Mouse (Mus musculus): ENCODE measurements around the gene Mtfmt. TPM values are rescaled to one million over a fixed set of nuclear protein-coding genes. Genes with fewer than 3 reads are reported as not detected.
A peak's percentile ranks its signal among the peaks of the same experiment; 100 is the strongest.

Mtfmt gene
- polyA plus RNA-seq (2015; fragmentation: Nextera tagmentation; extraction: Ambion mirVana): 18.8 and 21.9 TPM in 2 replicates

DNA sequence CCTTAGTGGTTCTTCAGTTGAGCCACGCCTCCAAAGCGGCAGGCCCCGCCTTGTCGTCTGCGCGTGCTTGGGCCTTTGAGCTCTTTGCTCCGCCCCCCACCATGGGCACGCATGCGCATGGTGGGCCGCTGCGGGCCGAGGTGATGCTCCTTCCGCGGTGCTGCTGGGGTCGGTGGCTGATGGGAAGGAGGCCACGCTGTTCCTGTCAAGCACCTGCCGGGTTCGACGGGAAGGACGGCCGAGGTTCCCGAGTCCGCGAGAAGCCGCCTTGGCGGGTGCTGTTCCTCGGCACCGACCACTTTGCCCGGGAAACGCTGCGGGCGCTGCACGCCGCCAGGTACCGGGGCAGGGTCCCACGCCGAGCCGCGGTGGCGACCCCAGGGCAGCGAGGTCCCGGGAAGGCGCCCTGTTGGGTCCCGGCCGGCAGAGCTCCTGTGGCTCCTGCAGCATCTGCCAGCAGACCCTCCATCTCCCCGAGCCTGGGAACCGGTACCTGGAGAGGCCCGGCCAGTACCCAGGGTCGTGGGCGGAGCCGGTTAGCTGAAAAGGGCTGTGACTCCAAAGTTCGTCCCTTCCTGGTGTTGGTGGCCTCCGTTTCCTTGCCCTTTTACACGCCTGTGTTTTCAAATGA, at the start of gene Mtfmt:
Gene Mtfmt (plus strand): TSS at position 112 of the 631 bp plus-strand sequence.
- peak within 1 kb of the TSS; percentile 88 for H3K9ac ChIP-seq (ENCODE audit: low read length)

DNA sequence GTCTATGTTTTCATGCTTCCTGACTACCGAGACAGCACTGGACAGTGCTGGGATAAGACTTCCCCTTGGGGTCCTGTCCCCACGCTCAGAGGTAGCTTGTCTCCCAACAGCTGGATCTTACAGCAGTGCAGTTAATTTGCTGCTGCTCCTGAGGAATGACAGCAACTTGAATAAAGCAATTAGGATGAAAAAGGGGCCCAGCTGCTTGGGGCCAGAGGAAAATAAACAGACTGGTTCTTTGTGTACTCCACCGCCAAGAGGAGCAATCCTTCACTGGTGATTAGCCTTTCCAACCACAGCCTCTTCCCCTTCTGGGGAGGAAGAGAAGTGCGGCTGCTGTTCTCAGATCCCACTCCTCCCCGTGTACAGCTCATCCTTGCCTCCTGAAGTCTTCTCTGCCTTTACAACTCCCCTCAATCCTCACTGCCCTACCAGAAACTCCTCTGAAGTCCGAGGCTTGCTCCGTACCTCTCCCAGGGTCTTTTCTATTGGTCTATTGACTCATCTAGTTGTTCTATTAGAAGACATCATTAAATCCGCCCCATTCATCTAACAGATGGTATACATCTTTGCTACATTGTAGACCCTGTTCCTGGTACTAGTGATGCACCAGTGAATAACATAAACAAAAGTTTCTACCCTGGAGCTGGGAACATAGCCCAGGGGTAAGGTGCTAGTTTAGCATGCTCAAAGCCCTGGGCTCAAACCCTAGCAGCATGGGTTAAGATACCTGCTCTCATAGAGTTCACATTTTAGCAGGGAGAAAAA, 49.0 kb upstream of the Mtfmt start:
- H3K27me3 ChIP-seq (ENCODE audit: control insufficient read depth, insufficient read depth, low read length): peaks cover 27% of the 10 kb centered on the region
- no peaks in the 10 kb centered on the region for H3K36me3 ChIP-seq (ENCODE audit: control insufficient read depth, insufficient read depth, low read length)
- H3K9ac ChIP-seq (ENCODE audit: low read length): no peak overlapping the region
- H3K4me3 ChIP-seq (replicated peaks; ENCODE audit: low read length): no peak overlapping the region
- no peak overlapping the region for H3K4me2 ChIP-seq (ENCODE audit: low read depth, low read length)
- ATAC-seq (ENCODE audit: insufficient read depth, low FRiP score): peak; percentile 54; the same call in 1 of the 2 replicates
- H3K27ac ChIP-seq (ENCODE audit: low read length): peak overlapping the region; percentile 35; the same call in 1 of the 2 replicates
- WGBS: 19% methylated on average over 8 of the region's 8 CpGs
- no peaks in the 10 kb centered on the region for H3K9me3 ChIP-seq (replicated peaks; ENCODE audit: control insufficient read depth, low read length)
- H3K4me1 ChIP-seq (ENCODE audit: control insufficient read depth, insufficient read depth, low read length): peaks cover 14% of the 10 kb centered on the region

More for the DNA sequence above, at the start of gene Mtfmt:
- Histone ChIP-seq H3K9me3 (replicated peaks; ENCODE audit: control insufficient read depth, low read length) (no peaks in the 10 kb centered on the region), H3K36me3 (ENCODE audit: control insufficient read depth, insufficient read depth, low read length) (peaks cover 5% of the 10 kb centered on the region; the same call in 1 of the 2 replicates), H3K27ac (ENCODE audit: low read length) (no peak within 1 kb of the TSS), H3K27me3 (ENCODE audit: control insufficient read depth, insufficient read depth, low read length) (no peaks in the 10 kb centered on the region), H3K4me1 (ENCODE audit: control insufficient read depth, insufficient read depth, low read length) (peaks cover 4% of the 10 kb centered on the region), H3K4me3 (replicated peaks; ENCODE audit: low read length) (peak within 1 kb of the TSS; percentile 97), H3K4me2 (ENCODE audit: low read depth, low read length) (peak within 1 kb of the TSS; percentile 64)
- WGBS: under 1% methylated on average over 54 of the region's 54 CpGs
- peak; percentile 93 for ATAC-seq (ENCODE audit: insufficient read depth, low FRiP score)

DNA sequence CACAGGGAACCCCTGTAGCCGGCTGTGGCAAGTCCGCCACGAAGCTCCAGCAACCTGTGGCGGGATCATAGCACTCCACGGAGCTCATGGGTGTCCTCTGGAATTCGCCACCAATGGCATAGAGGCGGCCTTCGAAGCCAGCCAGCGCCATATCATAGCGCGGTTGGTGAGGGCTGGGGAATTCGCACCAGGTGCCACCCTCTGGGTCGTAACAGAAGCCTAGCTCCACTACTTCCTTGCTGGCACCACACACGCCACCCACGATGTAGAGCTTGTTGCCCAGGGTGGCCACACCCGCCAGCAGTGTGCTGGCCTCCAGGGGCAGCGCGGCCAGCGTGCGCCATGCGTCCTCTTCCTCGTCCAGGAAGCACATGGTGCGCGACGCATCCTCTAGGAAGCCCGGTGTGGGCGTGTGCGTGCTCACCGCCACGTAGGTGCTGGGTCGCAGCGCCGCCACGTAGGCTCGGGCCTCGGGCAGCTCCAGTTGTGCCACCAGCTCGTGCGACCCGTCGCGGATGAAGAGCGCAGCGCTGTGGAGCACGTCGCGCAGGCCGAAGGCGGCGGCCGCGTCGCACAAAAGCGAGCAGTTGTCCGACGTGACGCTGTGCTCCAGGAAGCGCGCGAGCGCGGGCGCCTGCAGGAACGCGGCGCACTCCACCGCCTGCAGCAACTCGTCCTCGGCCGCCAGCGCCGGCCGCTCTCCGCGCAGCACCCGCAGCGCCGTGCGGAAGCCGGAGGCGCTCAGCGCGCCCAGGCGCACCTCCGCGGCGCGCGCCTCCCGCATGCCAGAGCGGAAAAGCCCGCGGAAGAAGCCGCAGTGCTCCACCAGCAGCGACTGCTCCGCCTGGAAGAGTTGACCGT, 44.6 kb upstream of the Mtfmt start:
- H3K4me3 ChIP-seq (replicated peaks; ENCODE audit: low read length): peak overlapping the region; percentile 50
- H3K27me3 ChIP-seq (ENCODE audit: control insufficient read depth, insufficient read depth, low read length): peaks cover 40% of the 10 kb centered on the region
- peak overlapping the region; percentile 70 for H3K9ac ChIP-seq (ENCODE audit: low read length)
- no peak overlapping the region for H3K27ac ChIP-seq (ENCODE audit: low read length)
- H3K4me2 ChIP-seq (ENCODE audit: low read depth, low read length): peak overlapping the region; percentile 65
- H3K36me3 ChIP-seq (ENCODE audit: control insufficient read depth, insufficient read depth, low read length): no peaks in the 10 kb centered on the region
- WGBS: 14% methylated on average over 96 of the region's 96 CpGs
- H3K9me3 ChIP-seq (replicated peaks; ENCODE audit: control insufficient read depth, low read length): no peaks in the 10 kb centered on the region
- ATAC-seq (ENCODE audit: insufficient read depth, low FRiP score): peak; percentile 20; the same call in 1 of the 2 replicates
- H3K4me1 ChIP-seq (ENCODE audit: control insufficient read depth, insufficient read depth, low read length): peaks cover 12% of the 10 kb centered on the region

DNA sequence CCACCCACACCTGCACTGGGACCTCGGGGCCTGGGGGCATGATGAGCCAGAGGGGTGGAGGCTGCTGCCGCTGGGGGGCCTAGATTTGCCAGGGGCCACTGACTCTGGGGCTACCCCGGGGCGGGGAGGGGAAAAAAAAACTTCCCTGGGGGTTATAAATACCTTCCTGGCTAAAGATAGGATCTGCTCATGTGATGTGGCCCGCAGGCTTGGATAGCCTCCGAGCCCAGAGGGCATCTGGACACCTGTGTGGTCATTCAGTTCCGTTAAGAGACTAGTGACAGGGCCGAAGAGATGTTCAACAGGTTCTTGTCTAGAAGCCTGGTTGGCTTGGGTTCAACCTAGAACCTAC, 44.0 kb upstream of the Mtfmt start, which contains the start of gene Kbtbd13:
Gene Kbtbd13 (minus strand): TSS at position 40 of the 352 bp plus-strand sequence.
- WGBS: 34% methylated on average over 8 of the region's 8 CpGs
- peak within 1 kb of the TSS; percentile 65 for H3K4me2 ChIP-seq (ENCODE audit: low read depth, low read length)
- peaks cover 40% of the 10 kb centered on the region for H3K27me3 ChIP-seq (ENCODE audit: control insufficient read depth, insufficient read depth, low read length)
- H3K4me3 ChIP-seq (replicated peaks; ENCODE audit: low read length): peak within 1 kb of the TSS; percentile 50
- no peak within 1 kb of the TSS for H3K27ac ChIP-seq (ENCODE audit: low read length)
- H3K4me1 ChIP-seq (ENCODE audit: control insufficient read depth, insufficient read depth, low read length): peaks cover 12% of the 10 kb centered on the region
- peak within 1 kb of the TSS; percentile 70 for H3K9ac ChIP-seq (ENCODE audit: low read length)
- no peaks in the 10 kb centered on the region for H3K9me3 ChIP-seq (replicated peaks; ENCODE audit: control insufficient read depth, low read length)
- no peaks in the 10 kb centered on the region for H3K36me3 ChIP-seq (ENCODE audit: control insufficient read depth, insufficient read depth, low read length)
- no peak for ATAC-seq (ENCODE audit: insufficient read depth, low FRiP score)

DNA sequence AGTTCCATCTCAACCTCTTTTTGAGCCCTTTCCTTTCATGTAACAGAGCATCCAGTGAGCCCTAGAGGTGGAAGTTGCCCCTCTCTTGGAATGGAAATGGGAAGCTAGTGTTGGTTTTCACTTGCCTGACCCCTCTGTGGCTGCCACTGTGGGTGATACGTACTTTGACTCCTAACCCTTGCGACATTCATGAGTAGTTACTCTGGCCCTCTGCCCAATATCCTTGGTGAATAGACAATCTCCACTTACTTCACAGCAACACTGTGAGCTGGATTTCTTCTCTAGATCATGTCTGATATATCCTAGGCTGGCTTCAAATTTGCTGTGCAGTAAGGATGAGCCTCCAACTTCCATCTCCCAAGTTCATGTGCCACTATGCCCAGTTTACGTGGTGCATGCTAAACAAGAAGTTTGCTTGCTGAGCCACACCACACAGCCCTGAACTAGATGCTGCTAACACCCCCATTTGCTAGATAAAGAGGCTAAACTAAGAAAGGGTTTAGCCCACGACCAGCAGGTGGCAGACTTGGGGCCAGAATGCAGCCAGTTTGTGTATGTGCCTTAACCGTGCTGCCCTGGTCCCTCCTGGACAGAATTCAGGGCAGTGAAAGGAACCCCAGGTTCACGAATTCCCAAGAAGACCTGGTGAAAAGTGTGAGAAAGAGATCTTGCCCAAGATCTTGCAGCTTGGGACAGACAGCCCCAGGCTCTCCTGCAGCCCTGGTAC, 42.8 kb upstream of the Mtfmt start:
- peaks cover 40% of the 10 kb centered on the region for H3K27me3 ChIP-seq (ENCODE audit: control insufficient read depth, insufficient read depth, low read length)
- no peaks in the 10 kb centered on the region for H3K36me3 ChIP-seq (ENCODE audit: control insufficient read depth, insufficient read depth, low read length)
- H3K4me2 ChIP-seq (ENCODE audit: low read depth, low read length): no peak overlapping the region
- no peak for ATAC-seq (ENCODE audit: insufficient read depth, low FRiP score)
- no peak overlapping the region for H3K4me3 ChIP-seq (replicated peaks; ENCODE audit: low read length)
- 30% methylated on average over 6 of the region's 6 CpGs for WGBS
- no peaks in the 10 kb centered on the region for H3K9me3 ChIP-seq (replicated peaks; ENCODE audit: control insufficient read depth, low read length)
- H3K27ac ChIP-seq (ENCODE audit: low read length): no peak overlapping the region
- H3K9ac ChIP-seq (ENCODE audit: low read length): no peak overlapping the region
- H3K4me1 ChIP-seq (ENCODE audit: control insufficient read depth, insufficient read depth, low read length): peaks cover 9% of the 10 kb centered on the region

DNA sequence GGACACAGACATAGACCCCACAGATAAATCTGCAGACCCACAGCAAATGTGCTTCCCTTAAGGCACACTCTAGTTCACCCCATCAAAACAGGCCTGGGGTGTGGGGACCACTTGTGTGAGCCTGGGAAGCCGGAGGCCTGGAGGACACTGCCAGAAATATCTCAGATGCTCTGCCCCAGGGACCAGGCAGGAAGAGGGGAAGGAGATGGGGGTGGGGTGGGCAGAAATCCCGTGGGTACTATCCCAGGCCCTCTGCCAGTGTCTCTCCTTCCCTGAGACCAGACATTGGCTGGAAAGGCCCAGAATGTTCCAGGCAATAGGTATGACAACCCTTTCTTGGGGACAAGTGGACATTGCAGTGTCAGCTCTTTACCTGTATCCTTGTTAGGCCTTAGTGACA, 42.0 kb upstream of the Mtfmt start:
- Histone ChIP-seq H3K27ac (ENCODE audit: low read length) (no peak overlapping the region; the same call in 1 of the 2 replicates), H3K36me3 (ENCODE audit: control insufficient read depth, insufficient read depth, low read length) (no peaks in the 10 kb centered on the region), H3K9ac (ENCODE audit: low read length) (no peak overlapping the region), H3K4me1 (ENCODE audit: control insufficient read depth, insufficient read depth, low read length) (peaks cover 16% of the 10 kb centered on the region), H3K4me2 (ENCODE audit: low read depth, low read length) (no peak overlapping the region), H3K9me3 (replicated peaks; ENCODE audit: control insufficient read depth, low read length) (no peaks in the 10 kb centered on the region), H3K4me3 (replicated peaks; ENCODE audit: low read length) (no peak overlapping the region), H3K27me3 (ENCODE audit: control insufficient read depth, insufficient read depth, low read length) (peaks cover 38% of the 10 kb centered on the region)
- WGBS: 53% methylated on average over 2 of the region's 2 CpGs
- ATAC-seq (ENCODE audit: insufficient read depth, low FRiP score): no peak

DNA sequence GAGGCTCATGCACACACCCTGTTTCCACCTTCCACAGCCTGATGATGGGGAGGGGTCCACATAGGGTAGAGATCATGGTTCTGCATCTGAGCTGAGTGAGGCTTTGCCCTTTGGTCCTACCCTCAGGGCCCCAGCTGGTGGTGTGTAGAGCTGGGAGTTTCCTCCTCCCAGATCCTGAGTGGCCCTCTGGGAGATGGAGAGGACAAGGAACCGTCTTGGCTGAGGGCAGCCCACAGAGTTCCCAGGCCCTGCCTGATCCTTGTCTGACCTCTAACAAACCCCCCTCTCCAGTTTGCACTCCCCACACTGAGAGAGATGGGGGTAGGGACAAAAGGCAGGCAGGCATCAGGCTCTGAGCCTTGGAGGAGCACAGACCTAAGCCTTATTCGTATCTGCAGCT, 41.2 kb upstream of the Mtfmt start:
- H3K4me2 ChIP-seq (ENCODE audit: low read depth, low read length): no peak overlapping the region
- no peak overlapping the region for H3K27ac ChIP-seq (ENCODE audit: low read length)
- H3K36me3 ChIP-seq (ENCODE audit: control insufficient read depth, insufficient read depth, low read length): no peaks in the 10 kb centered on the region
- WGBS: 52% methylated on average over 2 of the region's 2 CpGs
- peak; percentile 42; the same call in 1 of the 2 replicates for ATAC-seq (ENCODE audit: insufficient read depth, low FRiP score)
- no peak overlapping the region for H3K4me3 ChIP-seq (replicated peaks; ENCODE audit: low read length)
- peaks cover 33% of the 10 kb centered on the region for H3K27me3 ChIP-seq (ENCODE audit: control insufficient read depth, insufficient read depth, low read length)
- no peak overlapping the region for H3K9ac ChIP-seq (ENCODE audit: low read length)
- H3K9me3 ChIP-seq (replicated peaks; ENCODE audit: control insufficient read depth, low read length): no peaks in the 10 kb centered on the region
- H3K4me1 ChIP-seq (ENCODE audit: control insufficient read depth, insufficient read depth, low read length): peaks cover 19% of the 10 kb centered on the region

DNA sequence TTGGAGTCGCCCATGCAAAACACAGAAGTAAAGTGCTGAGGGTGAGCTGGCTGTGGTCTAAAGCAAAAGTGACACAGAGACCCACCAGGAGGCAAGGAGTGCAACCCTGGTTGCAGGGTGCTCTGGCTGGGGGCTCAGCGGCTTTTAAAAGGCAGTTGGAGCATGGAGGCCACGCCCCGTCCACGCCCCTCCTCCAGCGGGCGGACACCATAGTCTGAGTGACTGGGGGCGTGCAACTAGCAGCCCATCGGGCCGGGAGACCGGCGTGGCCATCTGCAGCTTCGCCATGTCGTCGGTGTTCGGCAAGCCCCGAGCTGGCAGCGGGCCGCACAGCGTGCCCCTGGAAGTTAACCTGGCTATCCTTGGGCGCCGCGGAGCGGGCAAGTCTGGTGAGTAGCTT, 37.3 kb upstream of the Mtfmt start, which contains the start of gene Rasl12:
Gene Rasl12 (plus strand): TSS at position 228 of the 400 bp plus-strand sequence.
- H3K27ac ChIP-seq (ENCODE audit: low read length): no peak within 1 kb of the TSS
- no peaks in the 10 kb centered on the region for H3K9me3 ChIP-seq (replicated peaks; ENCODE audit: control insufficient read depth, low read length)
- peak; percentile 70; the same call in 1 of the 2 replicates for ATAC-seq (ENCODE audit: insufficient read depth, low FRiP score)
- no peaks in the 10 kb centered on the region for H3K27me3 ChIP-seq (ENCODE audit: control insufficient read depth, insufficient read depth, low read length)
- no peaks in the 10 kb centered on the region for H3K36me3 ChIP-seq (ENCODE audit: control insufficient read depth, insufficient read depth, low read length)
- WGBS: 1% methylated on average over 24 of the region's 24 CpGs
- H3K4me1 ChIP-seq (ENCODE audit: control insufficient read depth, insufficient read depth, low read length): 0 out of 2 replicates have a peak, but pooled peaks cover 15% of the 10 kb centered on the region
- peak within 1 kb of the TSS; percentile 91 for H3K4me2 ChIP-seq (ENCODE audit: low read depth, low read length)
- H3K9ac ChIP-seq (ENCODE audit: low read length): peak within 1 kb of the TSS; percentile 73
- H3K4me3 ChIP-seq (replicated peaks; ENCODE audit: low read length): peak within 1 kb of the TSS; percentile 60

Data from stomach, embryonic 16.5 days (tissue).